Mouse (Mus musculus): ENCODE measurements around the gene Piwil4.
"Not testable (repeated sequence)": the region's sequence is repeated elsewhere in the genome, so short reads cannot be mapped to it uniquely, and the experiment has no call there.

Gene Piwil4

DNA sequence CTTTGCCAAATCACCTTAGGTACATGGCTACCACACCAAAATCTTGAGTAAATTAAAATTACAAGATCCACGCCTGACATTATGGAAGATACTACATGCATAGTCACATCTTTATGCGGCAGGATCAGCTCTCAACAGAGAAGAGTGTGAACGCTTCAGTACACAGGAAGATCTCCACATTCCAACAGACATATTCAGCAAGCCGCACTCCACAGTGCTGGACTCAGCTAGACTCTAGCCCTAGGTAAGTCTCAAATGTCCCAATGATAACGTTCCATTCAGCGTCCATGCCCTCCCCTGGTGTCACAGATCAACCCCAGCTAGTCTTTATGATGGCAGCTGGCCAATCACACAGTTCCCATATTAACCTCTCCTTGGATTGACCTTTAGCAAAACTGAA is 14.5 kb downstream of the Piwil4 start:
- no peak for DNase-seq (ENCODE audit: low spot score in 2 of 2)

DNA sequence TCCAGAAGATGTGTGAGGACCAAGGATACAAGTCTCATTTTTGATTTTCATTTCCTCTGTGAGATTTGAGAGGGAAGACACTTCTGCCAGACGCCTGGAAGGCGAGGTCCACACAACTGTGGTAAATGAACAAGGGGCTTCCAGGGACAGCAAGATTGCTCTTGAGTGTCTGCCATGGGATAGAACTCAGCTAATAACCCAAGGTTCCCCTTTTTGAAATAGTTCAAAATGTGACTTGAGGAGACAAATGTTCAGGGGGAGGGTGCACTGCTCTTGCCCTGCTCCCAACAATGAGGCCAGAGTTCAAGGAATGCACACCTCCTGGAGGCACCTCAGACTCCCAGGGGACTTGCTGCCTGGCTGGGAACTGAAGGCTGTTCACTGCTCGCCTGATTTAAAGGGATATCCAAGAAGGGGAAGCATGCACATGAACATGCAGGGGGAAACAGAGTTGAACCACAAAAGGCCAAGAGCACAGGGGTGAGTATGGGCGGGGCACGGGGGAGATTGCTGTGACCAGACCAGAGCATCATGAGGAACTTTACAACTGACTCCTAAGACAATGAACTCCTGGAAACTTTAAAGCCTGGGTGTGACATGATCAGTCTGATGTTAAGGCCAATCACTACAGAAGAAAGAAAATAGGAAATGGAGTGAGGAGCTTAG is 15.6 kb downstream of the Piwil4 start:
- DNase-seq (ENCODE audit: low spot score in 2 of 2) = no peak

DNA sequence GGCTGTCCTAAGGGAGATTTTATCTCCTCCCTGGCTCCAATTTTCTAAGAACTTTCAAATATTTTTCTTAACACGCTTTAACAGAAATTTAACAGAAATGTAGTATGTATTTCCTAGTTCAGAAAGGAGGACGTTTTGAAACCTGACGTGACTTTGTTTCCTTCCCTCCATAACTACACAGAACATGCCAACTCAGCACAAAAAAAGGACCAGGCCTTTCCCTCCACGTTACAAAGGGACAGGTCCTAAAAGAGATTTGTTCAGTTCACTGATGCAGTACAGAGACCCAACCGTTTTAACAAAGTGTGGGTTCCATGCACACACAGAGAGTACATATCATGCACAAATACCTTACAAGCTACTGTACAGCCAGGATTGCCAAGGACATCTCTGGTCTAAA is 18.9 kb downstream of the Piwil4 start:
- no peak for DNase-seq (ENCODE audit: low spot score in 2 of 2)

DNA sequence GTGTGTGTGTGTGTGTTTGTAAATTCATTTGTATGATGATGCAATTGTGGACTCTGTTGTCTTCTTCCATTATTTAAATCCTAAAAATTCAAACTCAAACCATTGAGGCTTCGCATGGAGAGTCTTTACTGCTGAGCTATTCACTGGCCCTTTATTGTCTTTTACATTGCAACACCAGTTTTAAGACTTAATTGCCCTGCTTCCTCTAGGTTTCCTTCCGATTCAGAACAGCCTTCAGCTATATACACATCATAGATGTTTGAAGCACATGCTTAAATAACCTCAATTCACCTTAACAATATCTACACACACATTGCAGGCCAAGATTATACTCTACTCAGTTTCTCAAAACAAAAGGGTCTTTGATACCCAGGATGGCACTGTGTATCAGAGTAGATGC is 20.1 kb downstream of the Piwil4 start:
- no peak for DNase-seq (ENCODE audit: low spot score in 2 of 2)

DNA sequence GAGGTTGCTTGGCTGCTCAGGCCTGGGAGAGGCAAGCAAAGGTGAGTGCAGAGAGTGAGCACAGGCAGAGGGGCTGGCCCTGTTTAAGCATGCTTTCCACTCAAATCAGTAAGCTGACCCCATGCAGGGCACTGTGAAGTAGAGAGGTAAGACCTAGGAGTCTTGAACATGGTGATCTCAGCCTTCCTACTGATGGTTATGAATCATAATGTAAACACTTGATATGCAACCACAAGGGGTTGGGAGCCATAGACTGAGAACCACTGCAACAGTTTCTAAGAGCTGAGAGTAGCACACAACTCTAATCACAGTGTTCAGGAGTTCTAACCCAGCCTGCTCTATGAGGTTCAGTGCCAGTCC is 22.2 kb downstream of the Piwil4 start:
- DNase-seq (ENCODE audit: low spot score in 2 of 2) = no peak

DNA sequence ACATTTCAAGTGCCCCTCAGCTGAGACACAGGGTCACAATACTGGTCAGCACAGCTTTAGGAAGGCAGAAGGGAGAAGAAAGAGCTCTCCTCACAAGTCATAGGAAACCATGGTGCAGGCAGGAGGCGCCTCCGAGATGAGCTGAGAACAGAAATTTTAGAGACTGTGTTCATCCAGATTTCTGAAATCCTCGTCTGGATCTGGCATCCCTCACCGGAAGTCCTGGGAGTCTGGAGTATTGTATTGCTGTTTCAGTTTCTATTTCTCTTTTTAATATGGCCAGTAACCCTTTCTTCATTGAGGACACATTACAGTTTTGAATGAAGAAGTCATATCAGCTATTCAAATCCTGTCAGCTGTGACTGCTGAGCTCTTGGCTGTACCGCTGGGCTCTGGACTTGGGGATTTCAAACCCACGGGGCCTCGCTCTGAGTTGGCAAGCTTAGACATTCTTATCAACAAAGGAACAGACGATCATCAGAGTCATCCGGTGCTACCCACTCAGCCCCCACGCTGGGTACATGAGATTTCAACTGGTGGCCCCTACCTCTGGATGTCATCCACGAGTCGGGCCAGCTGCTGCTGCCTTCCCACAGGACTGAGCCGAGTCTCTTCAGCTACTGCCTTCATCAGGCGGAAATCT is 22.7 kb downstream of the Piwil4 start:
- no peak for DNase-seq (ENCODE audit: low spot score in 2 of 2)

DNA sequence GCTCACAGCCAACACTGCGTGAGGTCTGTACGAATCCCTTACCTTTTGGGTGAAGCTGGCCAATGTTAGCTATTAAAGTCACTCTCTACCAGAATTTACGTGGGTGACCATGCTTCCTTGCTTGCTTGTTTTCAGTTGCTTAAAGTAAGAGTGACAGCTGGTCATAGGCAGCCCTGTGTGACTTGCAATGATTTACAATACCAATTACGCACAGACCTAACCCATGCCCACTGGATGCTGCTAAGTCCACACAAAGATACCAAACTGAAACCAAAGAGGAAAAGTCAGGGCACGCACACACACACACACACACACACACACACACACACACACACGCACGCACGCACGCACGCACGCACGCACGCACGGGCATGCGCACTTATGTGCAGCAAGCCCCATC is 25.3 kb downstream of the Piwil4 start:
- no peak for DNase-seq (ENCODE audit: low spot score in 2 of 2)

DNA sequence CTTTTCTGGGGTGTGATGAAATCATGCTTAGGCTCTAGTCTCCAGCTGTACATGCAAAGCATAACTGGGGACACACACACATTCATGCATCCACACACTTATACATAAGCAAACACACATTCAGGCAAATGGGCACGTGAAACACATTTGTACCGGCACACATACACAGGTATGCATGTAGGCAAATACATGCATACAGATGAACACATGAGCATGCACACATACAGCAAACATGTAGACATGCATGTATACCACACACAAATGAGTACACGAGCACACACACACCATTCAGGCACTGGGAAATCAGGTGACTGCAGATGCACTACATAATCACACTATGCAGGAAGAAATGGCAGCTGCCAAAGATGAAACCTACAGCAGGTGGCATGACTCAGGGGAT is 29.6 kb downstream of the Piwil4 start:
- DNase-seq (ENCODE audit: low spot score in 2 of 2) = no peak

DNA sequence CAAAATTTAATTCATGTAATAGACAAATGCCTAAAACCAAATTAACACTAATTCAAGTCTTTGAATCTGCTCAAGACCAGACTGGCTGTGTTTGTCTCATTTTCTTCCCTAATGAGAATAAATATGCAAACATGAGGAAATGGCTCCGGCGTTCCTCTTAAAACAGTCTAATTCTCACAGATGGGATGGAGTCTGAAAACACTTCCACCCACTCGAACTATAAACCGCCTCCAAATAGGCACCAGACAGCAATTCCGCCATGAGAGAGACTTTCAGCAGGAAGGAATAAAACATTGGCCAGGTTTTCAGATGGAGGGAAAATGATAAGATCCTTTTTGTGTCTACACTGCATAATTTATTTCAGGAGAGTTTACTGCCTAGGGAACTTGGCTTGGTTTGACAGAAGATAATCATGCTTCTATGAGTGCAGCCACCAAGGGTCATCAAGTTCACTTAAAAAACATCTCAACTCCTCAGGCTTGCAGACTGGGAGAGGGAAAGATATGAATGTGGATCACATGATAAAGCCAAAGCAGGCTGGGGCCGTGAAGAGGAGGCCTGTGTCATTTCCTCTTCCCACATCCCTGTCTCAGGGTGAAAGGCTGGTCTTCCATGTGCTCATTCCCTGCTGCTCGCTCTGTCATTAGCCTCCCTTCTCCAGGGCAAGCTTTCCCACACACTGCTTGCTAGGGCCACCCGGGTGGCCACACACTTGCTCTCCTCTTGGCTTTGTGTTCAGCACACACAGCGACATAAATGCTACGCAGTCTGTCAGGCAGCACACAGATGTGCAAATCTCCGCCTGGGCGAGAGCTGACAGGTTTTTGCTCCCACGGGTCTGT is 35.0 kb downstream of the Piwil4 start:
- DNase-seq (ENCODE audit: low spot score in 2 of 2) = no peak

DNA sequence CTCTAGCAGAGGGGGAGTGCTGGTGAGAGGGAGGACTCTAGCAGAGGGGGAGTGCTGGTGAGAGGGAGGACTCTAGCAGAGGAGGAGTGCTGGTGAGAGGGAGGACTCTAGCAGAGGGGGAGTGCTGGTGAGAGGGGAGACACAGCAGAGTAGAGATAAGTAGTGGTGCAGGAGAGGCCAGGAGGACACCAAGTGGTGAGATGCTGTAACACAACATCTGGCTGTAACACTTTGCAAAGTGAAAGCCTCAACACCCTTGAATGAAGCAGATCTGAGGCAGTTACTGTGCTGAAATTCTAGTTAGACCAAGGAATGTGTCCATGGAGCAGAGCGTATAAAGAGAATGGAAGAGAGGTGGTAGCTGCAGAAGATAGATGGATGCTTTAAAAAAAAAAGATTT is 39.7 kb downstream of the Piwil4 start:
- DNase-seq (ENCODE audit: low spot score in 2 of 2) = not testable (repeated sequence)

DNA sequence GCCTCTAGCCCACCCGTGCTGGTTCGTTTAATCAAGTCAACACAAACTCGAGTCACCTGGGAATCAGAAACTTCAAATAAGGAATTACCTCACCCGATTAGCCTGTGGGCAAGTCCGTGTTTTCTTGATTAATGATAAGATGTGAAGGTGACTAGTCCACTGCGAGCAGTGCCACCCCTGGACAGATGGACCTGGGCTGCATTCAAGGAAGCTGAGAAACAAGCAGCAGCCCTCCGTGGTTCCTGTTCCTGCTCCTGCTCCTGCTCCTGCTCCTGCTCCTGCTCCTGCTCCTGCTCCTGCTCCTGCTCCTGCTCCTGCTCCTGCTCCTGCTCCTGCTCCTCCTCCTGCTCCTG is 41.3 kb downstream of the Piwil4 start:
- DNase-seq (ENCODE audit: low spot score in 2 of 2) = no peak

DNA sequence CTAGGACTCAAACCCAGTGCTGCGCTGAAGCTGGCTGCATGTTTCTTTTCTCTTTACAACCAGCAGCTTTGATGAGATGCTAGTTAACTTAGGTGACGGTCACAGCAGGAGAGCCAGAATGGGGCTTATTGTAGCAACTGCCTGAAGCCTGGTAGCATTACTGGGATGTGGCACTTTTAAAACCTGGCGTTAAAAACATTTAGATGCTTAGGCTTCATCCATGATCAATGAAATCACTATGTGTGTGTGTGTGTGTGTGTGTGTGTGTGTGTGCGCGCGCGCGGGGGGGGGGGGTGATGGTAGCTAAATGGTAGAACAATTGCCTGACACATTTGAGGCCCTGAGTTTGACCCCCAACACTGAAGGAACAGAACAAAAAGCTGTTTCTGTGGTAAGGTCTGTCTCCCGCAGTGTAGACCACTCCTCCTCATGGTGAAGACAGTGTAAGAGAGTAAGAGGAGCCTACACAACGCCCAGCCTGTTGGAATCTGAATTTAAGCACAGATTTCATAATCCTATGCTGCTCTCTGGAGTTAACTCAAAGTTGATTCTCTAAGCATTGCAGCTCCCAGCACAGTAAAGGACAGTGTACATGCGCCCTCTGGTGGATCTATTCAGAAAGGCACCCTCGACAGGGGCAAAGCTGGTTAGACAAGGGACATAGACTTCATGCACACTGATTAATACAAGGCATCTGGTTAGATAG is 41.8 kb downstream of the Piwil4 start:
- DNase-seq (ENCODE audit: low spot score in 2 of 2) = peak; percentile 81 to 92

DNA sequence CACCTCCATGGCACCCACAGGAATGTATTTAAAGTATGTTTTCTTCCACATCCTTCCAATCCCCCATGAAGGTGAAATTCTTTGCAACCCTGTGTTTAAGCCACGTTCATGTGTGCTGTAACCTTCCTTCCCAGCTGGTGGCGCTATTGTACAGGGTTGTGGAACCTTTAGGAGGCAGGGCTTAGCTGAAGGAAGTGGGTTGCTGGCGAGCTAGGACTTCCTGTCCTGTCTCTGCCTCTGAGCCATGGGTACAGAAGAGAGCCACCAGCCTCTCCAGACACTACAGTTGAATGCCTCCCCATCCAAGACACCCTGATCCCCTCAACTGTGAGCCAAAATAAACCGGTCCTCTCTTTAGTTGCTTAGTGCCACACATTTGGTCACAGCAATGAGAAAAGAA is 42.6 kb downstream of the Piwil4 start:
- DNase-seq (ENCODE audit: low spot score in 2 of 2) = no peak

DNA sequence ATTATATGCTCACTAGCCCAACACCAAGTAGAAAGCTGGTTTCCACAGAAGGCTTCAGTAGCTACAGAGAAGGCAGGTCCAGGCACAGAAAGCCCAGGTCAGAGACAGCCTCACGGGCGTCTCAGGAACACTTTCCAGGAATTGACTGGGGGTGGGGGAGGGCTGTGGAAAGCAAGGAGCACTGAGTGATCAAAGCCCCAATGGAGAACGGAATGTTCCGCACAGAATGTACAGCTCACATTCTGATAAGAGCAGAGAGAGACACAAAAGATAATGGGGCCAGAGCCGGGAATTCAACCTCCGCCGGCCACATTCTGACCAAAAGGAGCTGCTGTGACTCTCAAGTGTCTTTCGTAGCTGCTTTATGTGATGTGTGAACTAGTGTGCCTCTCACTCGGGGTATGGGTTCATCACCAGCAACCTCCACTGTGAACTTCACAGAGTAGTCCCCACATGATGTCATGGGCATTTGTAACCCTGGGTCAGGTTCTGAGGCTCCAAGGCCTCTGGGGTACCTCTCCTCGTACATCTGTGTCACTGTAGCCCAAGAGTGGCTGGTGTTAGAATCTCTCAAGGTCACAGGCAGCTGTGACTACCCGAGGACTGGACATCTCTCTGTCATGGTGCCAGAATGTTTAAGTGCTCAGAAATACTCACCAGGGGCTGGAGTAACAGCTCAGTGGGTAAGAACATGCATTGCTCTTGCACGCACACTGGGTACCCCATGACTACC is 51.0 kb downstream of the Piwil4 start:
- DNase-seq (ENCODE audit: low spot score in 2 of 2) = no peak

DNA sequence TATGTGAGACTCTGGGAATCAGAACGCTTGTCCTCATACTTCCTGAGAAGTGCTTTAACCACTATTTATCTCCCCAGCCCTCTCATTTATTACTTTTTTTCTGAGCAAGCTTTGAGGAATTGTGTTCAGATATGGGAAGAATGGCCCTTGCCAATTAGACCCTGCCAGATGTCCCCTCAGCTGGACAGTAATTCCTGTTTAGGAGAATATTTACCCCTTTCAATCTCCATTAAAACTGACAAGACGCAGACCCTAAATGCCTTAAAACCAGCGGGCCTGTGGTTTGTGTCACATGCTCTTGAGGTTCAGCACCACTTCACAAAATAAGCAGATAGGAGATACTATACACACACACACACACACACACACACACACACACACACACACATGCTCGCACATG is 56.2 kb downstream of the Piwil4 start:
- DNase-seq (ENCODE audit: low spot score in 2 of 2) = no peak

DNA sequence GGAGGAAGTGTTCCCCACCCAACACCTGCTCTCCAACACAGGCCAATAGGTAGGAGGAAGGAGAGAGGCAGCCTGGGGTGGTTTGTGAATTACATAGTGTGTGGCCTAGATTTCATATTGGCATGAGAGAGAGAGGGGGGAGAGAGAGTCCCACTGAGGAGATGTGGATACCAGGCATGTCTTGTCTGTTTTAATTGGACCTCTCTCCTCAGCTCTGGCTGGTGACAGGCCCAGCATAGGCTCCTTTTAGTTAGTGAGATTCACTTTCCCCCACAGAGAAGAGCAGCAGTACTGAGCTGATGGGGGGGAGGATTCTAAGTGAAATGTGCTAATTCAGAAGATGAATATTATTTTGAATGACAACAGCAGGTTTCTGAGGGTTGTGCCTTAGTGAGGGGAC is 57.8 kb downstream of the Piwil4 start:
- no peak for DNase-seq (ENCODE audit: low spot score in 2 of 2)

DNA sequence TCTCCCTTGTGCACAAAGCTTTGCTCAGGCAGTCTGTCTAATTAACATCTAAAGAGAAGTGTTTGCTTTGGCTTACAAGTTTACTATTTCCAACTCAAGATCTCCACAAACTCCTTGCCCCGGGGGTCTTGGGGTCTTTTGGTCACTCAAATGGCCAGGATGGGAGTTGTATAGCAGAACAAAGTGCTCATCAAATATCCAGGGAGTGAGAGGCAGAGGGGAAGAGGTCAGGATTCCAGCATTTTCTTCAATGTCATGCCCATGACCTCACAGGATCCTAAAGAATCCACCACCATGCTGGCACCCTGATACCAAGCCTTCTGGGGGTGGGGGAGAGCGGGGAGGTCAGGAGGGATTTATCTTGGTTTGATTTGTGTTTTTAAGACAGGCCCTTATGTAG is 59.9 kb downstream of the Piwil4 start:
- DNase-seq (ENCODE audit: low spot score in 2 of 2) = no peak

DNA sequence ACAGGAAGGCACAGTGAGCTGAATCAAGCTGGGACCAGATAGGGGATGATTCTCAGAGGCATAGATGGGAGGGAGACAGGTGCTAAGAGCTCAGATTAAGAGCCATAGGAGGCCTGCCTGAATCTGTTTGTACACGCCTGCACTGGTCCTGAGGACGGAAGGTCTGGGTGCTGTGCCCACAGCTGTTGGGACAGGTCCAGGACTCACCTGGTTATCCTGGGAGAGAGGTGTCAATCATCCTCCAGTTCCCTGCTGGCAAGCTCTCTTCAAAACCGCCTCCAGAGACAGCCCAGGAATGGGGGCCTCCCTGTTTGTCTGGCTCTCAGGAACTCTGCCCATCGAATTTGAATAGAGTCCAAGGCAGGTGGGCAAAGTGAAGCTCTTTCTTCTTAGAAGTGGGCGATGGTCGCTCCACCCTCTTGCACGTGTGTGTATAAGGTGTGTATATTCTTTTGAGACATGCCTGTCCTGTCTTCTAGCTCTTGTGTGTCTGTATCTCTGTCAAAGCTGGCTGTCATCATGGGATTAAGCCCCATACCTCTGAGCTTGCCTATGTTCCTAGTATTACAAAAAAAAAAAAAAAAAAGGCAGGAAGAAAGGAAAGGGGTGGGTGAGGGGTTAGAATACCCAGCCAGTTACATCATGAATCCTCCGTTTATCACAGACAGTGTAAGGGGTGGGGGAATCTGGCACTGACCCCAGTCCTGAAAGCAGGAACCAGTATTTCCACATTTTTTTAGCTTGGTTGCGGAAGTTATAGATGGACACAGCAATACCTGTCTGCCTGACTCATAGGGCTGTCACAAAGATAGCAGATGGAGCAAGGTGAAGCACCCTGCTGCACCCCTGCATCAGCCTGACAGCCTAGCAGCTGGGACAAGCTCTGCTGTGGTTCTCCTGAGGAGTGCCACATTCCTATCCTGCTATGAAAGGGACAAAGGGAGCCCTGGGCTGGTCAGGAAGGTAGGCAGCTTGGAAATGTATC is 64.5 kb downstream of the Piwil4 start:
- peak in 1 of 2 experiments; percentile 38 for DNase-seq (ENCODE audit: low spot score in 2 of 2)

DNA sequence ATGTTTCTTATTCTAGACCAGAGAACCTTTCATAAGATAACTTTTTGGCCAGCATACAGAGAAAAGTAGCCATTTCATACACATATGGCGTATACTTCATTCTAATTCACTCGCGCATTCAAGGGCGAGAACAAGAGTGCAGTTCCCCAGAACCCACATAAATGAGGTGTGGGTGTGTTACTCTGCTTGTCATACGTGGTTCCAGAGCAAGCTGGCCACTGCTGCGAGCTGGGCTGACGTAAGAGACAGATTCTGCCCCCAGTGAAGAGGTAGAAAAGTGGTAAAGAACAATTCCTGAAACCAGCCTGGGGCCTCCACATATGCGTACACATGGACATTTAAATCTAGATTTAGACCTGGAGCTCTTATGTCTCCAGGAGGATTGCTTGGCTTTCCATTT is 66.0 kb downstream of the Piwil4 start:
- no peak for DNase-seq (ENCODE audit: low spot score in 2 of 2)

DNA sequence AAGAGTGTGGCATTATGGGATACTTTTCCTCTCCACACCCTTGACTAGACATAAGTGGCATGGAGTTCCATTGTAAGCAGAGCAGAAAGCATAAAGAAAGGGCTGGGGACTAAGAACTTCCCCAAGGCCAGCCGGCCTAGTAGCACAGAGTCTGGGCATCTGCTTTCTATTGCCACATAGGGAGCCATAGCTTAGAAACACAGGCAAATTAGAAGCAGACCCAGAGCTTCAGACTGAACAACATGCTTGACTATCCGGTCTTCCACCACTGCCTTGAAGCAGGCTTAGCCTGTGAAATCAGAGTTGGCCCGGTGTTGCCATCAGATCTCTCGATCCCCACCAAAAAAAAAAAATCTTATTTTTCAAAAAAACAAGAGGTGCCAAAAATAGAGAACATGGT is 67.4 kb downstream of the Piwil4 start:
- DNase-seq (ENCODE audit: low spot score in 2 of 2) = no peak

DNA sequence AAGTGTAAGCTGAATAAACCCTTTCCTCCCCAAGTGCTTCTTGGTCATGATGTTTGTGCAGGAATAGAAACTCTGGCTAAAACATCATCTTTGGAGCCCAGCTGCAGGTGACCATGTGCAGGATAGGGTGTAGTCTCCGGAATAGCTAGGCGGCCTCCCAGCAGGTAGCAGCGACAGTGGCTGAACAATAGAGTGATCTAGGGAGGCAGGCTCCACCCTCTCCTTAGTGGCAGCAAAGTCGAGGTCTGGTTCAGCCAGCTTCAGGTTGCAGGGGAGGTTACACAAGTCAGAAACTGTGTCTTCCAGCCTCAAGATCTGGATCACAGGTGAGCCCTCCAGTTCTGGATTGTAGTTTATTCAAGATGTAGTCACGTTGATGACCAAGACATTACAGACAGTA is 68.6 kb downstream of the Piwil4 start:
- DNase-seq (ENCODE audit: low spot score in 2 of 2) = not testable (repeated sequence)

Data from urinary bladder, postnatal 4 days (tissue).